Mouse (Mus musculus) hindbrain, embryonic 11.5 days (tissue): ENCODE data around the gene Hs6st3. TPM values are rescaled to one million over a fixed set of nuclear protein-coding genes. Genes with fewer than 3 reads are reported as not detected.

Experiments used
- ATAC-seq: fragments of 200-750 bp; cut with Nextera tagmentation; 2 replicates; pipeline ENCODE4 v1.8.0; 2017; ENCODE audit warnings: mild to moderate bottlenecking, moderate TSS enrichment, moderate library complexity; ENCODE audit not compliant: low FRiP score
- DNase-seq: peaks from one replicate; pipeline ENCODE4 v3.0.0-alpha.2; 2015; ENCODE audit warnings: low spot score
- H3K27ac ChIP-seq: fragments of 300-500 bp; sonication (generic); 2 replicates; pipeline ENCODE4 v1.5.1; 2014; ENCODE audit warnings: mild to moderate bottlenecking, low read depth, low read length
- H3K27me3 ChIP-seq: fragments of 300-500 bp; sonication (generic); 2 replicates; pipeline ENCODE4 v1.6.1; 2014; ENCODE audit warnings: mild to moderate bottlenecking, low read length, moderate library complexity, mixed read lengths; ENCODE audit not compliant: control insufficient read depth, insufficient read depth
- H3K36me3 ChIP-seq: fragments of 300-500 bp; sonication (generic); 2 replicates; pipeline ENCODE4 v1.6.1; 2014; ENCODE audit warnings: mild to moderate bottlenecking, low read length, moderate library complexity, mixed read lengths; ENCODE audit not compliant: control insufficient read depth, insufficient read depth
- H3K4me1 ChIP-seq: fragments of 300-500 bp; sonication (generic); replicated peaks from 2 replicates; pipeline ENCODE4 v1.6.1; 2014; ENCODE audit warnings: low read length, mixed read lengths; ENCODE audit not compliant: control insufficient read depth, insufficient read depth
- H3K4me2 ChIP-seq: fragments of 300-500 bp; sonication (generic); replicated peaks from 2 replicates; pipeline ENCODE4 v1.6.1; 2014; ENCODE audit warnings: mild to moderate bottlenecking, low read depth, low read length
- H3K4me3 ChIP-seq: fragments of 300-500 bp; sonication (generic); 2 replicates; pipeline ENCODE4 v1.5.1; 2014; ENCODE audit warnings: low read depth, low read length
- H3K9ac ChIP-seq: fragments of 300-500 bp; sonication (generic); 2 replicates; pipeline ENCODE4 v1.6.1; 2014; ENCODE audit warnings: low read depth, low read length
- H3K9me3 ChIP-seq: fragments of 300-500 bp; sonication (generic); 2 replicates; pipeline ENCODE4 v1.6.1; 2016; ENCODE audit warnings: low read length; ENCODE audit not compliant: control insufficient read depth
- WGBS: fragments of 180-500 bp; shearing (Covaris S2); extraction: QIAGEN DNeasy Blood & Tissue Kit; methylation state at CpG from one replicate; pipeline ENCODE4 v1.1.7; 2014; 5-methylcytosine and 5-hydroxymethylcytosine counted together
- polyA plus RNA-seq: library from polyadenylated mRNA; unstranded; fragments of >200 nt; fragmentation: Nextera tagmentation; extraction: Ambion mirVana; gene quantifications from 2 replicates; pipeline ENCODE4 v1.2.1, GENCODE M21; 2014

Hs6st3 gene
- polyA plus RNA-seq, 1 experiment from 2014 or later = 0.57 TPM

GRCm38 (mm10) chr14:119918281-119919034, 780.3 kb downstream of the Hs6st3 start:
- H3K36me3 ChIP-seq = no peaks in the 10 kb centered on the region
- H3K27me3 ChIP-seq = no peaks in the 10 kb centered on the region
- no peak overlapping the region for H3K4me3 ChIP-seq
- H3K4me2 ChIP-seq = no peak overlapping the region
- H3K4me1 ChIP-seq = no peaks in the 10 kb centered on the region
- no peak overlapping the region for H3K27ac ChIP-seq
- H3K9ac ChIP-seq = no peak overlapping the region
- no peaks in the 10 kb centered on the region for H3K9me3 ChIP-seq
- no peak for DNase-seq
- WGBS = 69% methylated on average over 6 of the region's 6 CpGs
- no peak for ATAC-seq

GRCm38 (mm10) chr14:119919177-119919576, 781.0 kb downstream of the Hs6st3 start:
- Histone ChIP-seq H3K9ac (no peak overlapping the region), H3K4me2 (no peak overlapping the region), H3K9me3 (no peaks in the 10 kb centered on the region), H3K36me3 (no peaks in the 10 kb centered on the region), H3K27me3 (no peaks in the 10 kb centered on the region), H3K4me3 (no peak overlapping the region), H3K27ac (no peak overlapping the region), H3K4me1 (no peaks in the 10 kb centered on the region)
- ATAC-seq (no peak), DNase-seq (no peak)
- 75% methylated on average over 1 of the region's 1 CpGs for WGBS

Other genes with a start within 250 kb of the Hs6st3 start
- gene Dzip1, start 212.9 kb upstream of the Hs6st3 start, polyA plus RNA-seq = 31.7 and 40.0 TPM in 2 replicates
- 34.4 and 35.9 TPM in 2 replicates for gene Dnajc3, start 200.4 kb upstream of the Hs6st3 start, polyA plus RNA-seq
- 17.2 and 21.9 TPM in 2 replicates for gene Uggt2, start 38.9 kb upstream of the Hs6st3 start, polyA plus RNA-seq